Mouse (Mus musculus) ovary, adult 2 months (tissue): ENCODE data around the gene Zik1. TPM values are rescaled to one million over a fixed set of nuclear protein-coding genes. Genes with fewer than 3 reads are reported as not detected.

Experiments
- polyA plus RNA-seq: library from polyadenylated mRNA; depleted of rRNA; stranded (reverse); fragments of >200 nt; gene quantifications from 2 replicates; pipeline ENCODE4 v1.2.3, GENCODE M21; 2012; rRNA removed

Zik1 gene
- polyA plus RNA-seq: 0.43 and 0.53 TPM in 2 replicates

GRCm38 (mm10) chr7:10494786-10495521, at the start of gene Zik1:
TSS of gene Zik1 (minus strand) at chr7:10495394.

GRCm38 (mm10) chr7:10443031-10443430, 52.2 kb downstream of the Zik1 start, which contains the start of gene Vmn1r67:
TSS of gene Vmn1r67 (plus strand) at chr7:10443331.

Other genes with a start within 250 kb of the Zik1 start
- not detected in 2 replicates for gene Vmn1r66, start 217.4 kb downstream of the Zik1 start, polyA plus RNA-seq
- not detected in 2 replicates for gene Vmn1r67, start 52.1 kb downstream of the Zik1 start, polyA plus RNA-seq
- not detected in 2 replicates for gene Vmn1r68, start 63.1 kb upstream of the Zik1 start, polyA plus RNA-seq
- gene Vmn1r69, start 118.3 kb upstream of the Zik1 start, polyA plus RNA-seq: not detected in 2 replicates
- gene Vmn1r70, start 136.1 kb upstream of the Zik1 start, polyA plus RNA-seq: not detected in 2 replicates
- 0.47 and 0.68 TPM in 2 replicates for gene Nlrp4b, start 192.4 kb upstream of the Zik1 start, polyA plus RNA-seq